Mouse (Mus musculus) megakaryocyte progenitor cell, adult 5-6 weeks (primary cell): ENCODE measurements around the gene Ckm. TPM values are rescaled to one million over a fixed set of nuclear protein-coding genes. Genes with fewer than 3 reads are reported as not detected.

ENCODE experiments used
- ATAC-seq: replicated peaks from 2 replicates; pipeline ENCODE4 v1.8.0; 2016; ENCODE audit warnings: mild to moderate bottlenecking, moderate TSS enrichment, inconsistent platforms; ENCODE audit not compliant: poor library complexity
- total RNA-seq, 2 experiments: library from RNA; stranded (forward) in 1 of 2; stranded (reverse) in 1 of 2; fragments of 157-497, 149-512 nt in 1 of 2; fragments of 200-1000 nt in 1 of 2; gene quantifications; 2 replicates each; pipeline versions ENCODE4 v1.2.3 to v1.2.4; 2015 to 2017

The Ckm gene
- total RNA-seq, 2 experiments from 2014 or later, result 0.94 to 1.4 TPM

DNA sequence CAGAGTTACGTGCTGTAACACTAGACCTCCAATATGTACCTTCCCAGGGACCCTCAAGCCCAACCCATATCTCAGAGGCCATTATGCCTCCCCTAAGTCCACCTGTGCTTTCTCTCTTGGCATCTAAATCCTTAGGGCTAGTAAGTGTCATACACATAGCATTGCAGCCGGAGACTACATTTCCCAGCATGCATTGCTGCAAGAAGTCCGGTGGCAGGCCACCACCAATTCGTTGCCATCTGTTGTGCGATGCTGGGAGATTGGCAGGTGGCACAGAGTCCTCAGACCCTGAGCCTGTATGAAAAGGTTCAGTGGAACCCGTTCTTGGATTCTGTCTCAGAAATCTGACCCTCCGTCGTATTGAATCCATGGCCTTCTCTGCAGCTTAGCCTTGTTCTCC is 25.1 kb downstream of the Ckm start:
- no peak for ATAC-seq

DNA sequence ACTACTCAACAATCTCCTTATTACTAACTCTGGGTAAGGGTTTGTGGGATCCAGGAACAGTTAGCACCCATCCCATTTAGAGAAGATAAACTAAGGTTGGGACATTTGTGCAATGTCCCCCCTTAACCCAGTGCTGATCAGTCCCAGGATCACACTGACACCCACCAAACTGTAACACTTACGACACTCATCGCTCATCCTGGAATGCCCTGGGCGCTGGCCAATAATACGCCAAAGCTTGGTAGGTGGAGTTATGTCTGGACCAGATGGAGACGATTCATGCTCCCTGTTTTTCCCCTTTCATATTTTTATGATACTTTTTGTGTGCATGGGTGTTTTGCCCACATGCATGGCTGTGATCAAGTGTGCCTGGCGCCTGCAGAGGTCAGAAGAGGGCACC is 25.8 kb downstream of the Ckm start:
- no peak for ATAC-seq

DNA sequence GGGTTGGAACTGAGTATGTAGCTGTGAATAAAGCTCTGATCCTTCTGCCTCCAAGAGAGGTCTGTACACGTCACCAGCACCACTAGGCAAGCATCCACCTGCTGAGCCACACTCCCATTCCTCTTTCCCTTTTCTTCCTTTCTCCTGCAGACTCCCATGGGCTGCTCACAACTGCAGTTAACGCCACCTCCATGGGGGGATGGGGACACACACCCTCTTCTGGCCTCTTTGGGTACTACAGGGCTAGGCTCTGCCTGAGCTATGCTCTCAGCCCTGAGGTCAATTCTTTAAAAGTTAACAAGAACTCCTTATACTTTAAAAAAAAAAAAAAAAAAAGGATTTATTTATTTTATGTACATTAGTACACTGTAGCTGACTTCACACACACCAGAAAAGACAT is 27.9 kb downstream of the Ckm start:
- ATAC-seq, result peak; percentile 38; the same call in 1 of the 2 replicates

DNA sequence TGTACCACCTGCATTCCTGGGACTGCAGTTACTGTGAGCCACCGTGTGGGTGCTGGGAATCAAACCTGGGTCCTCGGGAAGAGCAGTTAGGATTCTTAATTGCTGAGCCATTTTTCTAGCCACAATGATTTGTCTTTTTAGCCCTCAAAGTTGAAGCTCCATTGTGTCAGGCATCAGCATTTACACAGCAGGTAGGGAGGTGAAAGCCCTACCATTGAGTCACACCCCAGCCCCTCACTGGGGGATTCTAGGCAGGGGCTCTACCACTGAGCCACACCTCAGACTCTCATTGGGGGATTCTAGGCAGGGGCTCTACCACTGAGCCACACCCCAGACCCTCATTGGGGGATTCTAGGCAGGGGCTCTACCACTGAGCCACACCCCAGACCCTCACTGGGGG is 31.7 kb downstream of the Ckm start:
- ATAC-seq, result no peak

DNA sequence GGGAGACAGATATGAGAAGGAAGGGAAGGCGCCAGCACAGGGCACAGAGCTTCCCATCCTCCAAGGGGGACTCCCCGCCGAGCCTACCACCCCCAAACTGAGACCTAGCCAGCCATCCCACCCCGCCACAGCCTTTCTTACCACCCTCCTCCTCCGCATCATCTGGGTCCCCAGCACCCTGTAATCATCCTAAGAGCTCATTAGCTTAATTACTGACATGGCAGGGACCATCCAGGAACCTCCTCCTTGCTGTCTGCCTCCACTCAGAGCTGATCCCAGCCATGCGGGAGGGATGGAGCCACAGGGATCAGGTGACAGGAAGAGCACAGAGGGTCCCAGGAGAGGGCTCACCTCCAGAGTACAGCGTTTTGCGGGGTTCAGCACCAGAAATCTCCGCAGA is 32.5 kb downstream of the Ckm start:
- ATAC-seq, result no peak

DNA sequence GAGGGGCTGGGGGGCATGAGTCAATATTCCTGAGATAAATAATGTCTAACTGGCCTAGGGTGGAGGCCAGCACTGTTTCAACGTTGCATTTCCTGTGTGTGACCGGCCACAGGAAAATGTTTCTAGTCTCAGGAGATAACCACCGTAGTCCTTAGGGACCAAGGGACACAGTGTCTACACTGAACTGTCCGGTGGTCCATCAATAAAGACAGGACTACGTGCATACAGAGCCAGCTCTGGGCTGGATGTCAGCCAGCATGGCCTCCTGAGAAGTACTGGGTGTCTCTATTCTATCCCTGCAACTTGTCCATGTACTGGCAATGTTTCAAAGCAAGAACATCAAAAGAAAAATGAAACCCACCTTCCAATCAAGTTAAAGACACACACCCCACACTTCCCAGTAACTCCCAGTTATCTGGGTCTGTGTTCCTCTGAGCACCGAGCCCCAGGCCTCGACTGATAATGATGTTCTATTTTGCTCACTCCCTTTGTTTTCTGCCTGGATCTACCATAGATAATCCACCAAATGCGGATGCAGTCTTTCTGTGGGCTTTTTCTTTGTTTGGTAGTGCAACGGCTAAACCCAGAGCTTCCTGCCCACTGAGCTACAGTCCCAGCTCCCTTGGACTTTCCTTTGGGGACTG is 37.0 kb downstream of the Ckm start:
- ATAC-seq, result no peak

DNA sequence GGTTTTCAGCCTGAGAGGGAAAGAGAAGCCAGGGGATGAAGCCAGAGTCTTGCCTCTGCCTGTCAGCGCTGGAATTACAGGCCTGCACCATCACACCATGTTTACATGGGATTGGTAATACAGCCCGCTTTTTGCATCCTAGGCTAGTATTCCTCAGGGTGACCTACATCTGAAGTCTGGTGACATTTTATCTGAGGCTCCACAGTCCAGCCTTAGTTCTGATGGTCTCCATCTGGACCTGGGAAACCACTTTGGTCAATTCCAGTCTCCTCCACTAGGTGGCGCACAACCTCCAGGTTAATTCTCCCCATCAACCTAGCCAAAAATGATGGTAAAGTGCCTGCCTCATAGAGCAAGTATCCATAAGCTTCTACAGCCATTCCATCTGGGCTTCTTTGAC is 38.8 kb downstream of the Ckm start:
- ATAC-seq, result peak; percentile 78

DNA sequence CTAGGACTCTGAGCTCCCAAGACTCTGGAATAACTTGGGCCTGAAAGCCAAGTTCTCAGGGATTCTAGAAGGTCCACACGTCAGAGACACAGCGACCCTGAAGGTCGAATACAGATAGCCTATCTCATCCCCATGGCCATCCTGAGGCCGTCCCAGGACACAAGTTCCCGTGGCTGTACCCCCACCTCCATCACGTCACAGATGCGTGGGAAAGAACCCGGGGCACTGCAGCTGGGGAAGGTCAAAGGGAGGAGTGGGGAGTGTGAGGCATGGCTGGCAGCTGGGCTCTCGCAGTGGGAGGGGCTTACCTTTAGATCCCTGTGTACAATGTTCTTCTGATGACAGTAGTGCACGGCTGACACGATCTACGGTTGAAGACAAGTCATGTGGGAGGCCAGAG is 40.2 kb downstream of the Ckm start:
- ATAC-seq, result no peak

DNA sequence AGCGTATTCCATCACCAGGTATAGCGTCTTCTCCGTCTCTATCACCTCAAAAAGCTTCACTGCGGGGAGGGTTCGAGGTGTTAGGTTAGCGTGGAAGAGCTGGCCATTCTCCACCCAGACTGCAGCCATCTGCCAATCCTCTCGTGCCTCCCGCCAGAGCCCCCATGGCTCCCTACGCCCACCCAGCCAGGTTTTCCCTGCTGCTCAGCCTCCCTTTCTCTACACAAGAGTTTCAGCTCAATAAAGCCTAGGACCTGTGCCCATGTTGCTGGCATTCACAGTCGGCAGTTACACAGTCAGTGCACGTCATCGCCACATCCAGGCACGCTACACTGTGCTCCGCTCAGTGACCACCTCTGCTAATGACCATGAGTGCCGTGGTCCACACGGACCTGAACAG is 43.1 kb downstream of the Ckm start:
- ATAC-seq, result no peak

DNA sequence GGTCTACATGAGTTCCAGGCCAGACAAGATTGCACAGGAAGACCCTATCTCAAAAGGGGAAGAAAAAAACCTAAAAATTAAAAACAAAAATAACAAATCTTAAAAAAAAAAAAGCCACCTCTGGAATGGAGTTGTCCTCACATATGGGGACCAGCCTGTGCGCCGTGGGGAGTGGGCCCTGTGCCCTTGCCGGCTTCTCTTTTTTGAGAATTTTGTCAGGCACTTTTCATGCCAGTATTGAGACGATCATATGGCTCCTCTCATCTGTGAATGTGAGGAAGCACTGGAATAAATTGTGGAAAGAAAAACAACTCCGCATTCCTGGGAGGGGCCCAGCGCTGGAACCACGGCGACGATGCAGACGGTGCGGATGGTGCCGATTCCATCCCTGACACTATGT is 44.6 kb downstream of the Ckm start:
- no peak for ATAC-seq

DNA sequence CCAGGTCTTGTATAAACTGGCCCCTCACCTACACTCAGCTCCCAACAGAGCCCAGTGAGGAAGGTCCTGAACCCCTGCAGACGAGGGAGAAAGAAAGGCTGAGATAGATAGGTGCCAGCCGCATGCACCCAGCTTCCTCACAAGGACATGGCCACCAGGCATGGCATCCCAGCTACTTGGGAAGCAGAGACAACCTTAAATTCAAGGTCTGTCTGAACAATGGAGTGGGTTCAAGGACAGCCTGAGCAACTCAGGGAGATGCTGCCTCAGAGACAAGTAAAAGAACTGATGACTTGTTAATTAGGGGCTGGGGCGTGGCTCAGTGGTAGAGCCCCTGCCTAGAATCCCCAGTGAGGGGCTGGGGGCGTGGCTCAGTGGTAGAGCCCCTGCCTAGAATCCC is 50.6 kb downstream of the Ckm start:
- ATAC-seq, result no peak

DNA sequence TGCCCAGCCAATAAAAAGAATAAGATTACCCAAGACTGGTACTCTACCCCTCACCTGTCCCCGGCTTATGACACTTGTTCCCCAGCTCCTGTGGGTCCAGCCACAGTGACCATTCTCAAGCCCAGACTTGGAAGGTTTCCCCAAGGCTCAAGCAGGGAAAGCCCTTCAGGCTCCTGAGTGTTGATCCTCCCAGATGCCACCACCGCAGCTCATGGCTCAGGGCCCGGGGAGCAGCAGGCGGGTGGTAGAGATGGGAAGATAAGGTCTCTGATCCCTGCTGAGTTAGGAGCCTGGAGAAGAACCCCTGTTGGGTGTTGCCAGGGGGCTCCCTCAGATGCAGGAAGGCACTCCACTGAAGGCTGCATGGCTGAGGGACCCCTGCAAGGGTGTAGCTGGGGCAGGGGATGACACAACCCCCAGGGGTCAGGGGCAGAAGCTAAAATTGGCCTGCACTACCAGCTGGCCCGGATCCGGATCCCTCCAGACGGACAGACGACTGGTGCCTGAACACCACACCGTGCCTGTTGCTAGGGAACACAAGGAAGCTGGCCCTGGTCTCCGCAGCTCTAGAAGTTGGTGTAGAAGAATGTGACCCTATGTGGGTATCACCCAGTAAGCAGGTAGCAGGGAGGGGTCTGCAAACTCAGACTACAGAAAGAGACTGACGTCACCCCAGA is 51.4 kb downstream of the Ckm start:
- ATAC-seq, result no peak

DNA sequence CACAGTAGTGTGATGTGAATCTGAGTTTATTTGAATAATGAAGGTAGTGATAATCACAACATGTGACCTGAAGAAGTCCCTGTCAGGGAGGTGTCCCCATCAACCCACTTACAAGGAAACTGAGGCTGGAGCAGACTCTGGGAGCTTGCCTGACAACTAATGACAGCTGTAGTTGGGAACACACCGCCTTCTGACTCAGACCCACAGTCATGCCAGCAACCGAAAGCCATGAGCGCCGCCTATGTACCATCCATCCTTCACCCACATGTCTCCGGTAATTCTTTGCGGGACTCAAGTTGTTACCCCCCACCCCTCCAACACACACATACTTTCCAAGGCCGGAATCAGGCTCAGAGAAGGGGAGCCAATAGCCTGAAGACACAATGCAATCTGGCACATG is 52.1 kb downstream of the Ckm start:
- ATAC-seq, result no peak

DNA sequence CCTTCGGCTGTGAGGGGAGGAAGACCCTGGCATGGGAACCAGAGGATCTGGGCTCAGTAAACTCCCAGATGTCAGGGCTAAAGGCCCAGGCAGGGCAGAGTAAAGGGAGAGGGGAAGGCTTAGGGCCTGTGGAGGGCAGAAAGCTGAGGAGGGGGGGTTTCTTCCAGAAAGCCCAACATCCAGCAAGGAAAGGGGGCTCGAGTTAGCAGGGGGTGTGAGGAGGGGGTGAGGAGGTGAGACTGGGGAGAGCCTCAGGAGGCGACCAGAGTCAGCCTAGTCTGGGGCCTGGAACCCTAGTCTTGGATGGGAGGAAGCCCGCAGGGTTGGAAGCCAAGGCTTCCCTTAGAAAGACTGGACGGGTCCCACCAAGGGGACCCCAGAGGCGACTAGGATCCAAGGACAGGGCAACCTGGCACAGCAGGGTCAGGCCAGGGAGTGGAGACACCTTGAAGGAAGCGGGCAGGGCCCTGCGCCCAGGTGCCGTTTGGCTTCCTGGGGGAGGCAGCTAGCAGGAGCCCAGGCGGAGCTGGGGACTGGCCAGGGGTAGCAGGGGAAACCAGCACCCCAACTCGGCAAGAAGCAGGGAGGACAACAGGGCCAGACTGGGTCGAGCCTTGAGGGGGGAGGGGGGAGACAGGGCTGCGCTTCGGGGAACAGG is 53.0 kb downstream of the Ckm start:
- peak; percentile 3; the same call in 1 of the 2 replicates for ATAC-seq

DNA sequence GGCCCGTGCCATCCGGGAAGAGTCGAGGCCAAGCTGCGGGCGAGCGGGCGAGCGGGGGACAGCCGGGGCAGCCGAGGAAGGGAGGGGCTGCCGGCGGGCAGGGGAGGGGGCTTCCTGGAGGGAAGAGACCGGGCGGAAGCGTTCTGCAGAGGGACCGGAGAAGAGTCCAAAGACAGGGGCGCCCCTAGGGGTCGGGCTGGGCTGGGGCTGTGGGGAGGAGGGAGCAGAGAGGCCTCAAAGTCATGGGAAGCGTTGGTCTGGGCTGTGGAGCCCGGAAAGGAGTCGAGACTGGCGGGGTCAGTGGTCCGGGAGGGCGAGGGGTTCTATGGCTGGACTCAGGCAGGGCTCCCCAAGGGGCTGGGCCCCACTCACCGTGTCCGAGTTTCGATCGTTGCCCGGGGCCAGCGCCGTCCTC is 53.5 kb downstream of the Ckm start:
- peak; percentile 41; the same call in 1 of the 2 replicates for ATAC-seq

DNA sequence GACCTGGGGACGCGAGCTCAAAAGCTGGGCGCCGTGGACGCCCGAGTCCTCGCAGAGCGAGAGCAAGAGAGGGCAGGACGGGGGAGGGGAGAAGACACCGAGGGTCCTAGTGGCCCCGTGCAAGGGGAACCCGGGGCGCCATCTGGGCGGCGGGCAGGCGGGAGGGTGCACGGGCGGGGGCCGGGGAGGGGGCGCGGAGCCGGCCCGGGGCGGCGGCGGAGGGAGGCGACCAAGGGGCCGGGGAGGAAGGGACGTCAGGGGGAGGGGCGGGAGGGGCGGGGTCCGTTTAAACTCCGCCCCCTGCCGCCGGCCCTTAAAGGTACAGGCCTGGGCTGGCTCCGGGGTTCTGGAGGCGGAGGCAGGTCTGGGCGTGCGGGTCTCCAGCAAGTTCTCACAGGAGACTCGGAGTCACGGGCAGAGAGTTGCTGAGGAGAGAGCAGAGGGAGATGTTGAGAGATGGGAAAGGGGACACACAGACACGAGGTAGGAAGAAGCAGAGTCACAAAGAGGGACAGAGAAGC is 54.1 kb downstream of the Ckm start, which contains the start of gene Mark4:
Mark4 (minus strand) TSS at position 231 of the 521 bp plus-strand sequence.
- ATAC-seq, result peak; percentile 65

DNA sequence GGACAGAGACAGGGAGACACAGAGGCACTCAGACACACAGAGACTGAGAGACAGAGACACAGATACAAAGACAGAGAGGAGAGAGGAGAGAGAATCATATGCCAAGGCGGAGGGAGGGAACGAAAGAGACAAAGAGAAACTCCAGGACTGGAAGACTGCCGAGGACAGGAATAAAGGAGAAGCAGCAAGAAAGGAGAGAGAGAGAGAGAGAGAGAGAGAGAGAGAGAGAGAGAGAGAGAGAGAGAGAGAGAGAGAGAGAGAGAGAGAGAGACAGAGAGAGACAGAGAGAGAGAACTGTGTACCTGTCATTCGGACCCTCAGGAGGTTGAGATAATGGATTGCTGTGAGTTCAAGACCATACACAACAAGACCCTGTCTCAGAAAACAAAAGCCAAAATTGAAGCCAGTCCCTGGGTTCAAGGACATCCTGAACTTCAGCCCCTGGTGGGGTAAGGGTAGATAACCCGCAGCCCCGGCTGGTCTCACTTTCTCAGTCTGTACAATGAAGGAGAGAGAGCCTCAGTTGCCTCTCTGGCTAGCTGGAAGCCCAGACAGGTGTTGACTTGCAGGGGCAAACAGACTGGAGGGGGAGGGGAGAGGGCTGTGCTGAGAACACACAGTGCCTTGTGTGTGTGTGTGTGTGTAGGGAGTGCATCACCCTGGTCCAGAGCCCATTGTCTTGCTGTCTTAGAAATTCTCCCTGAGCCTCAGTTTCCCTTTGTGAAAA is 54.7 kb downstream of the Ckm start:
- no peak for ATAC-seq

DNA sequence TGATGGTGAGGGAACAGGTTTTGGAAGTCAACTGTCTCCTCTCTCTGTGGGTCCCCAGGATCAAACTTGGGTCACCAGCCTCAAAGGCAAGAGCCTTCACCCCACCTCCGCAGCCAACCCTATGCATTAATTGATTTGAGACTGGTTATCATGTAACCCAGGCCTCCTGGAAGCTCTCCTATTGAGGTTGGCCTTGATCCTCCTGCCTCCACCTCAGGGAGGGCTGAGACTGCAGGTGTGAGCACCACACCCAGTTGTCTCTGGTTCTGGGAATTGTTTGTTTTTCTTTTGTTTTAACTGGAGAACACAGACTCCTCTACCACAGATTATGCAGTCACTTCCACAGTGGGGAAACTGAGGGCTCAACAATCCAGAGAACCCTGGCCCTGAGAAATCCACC is 55.9 kb downstream of the Ckm start:
- ATAC-seq, result no peak

DNA sequence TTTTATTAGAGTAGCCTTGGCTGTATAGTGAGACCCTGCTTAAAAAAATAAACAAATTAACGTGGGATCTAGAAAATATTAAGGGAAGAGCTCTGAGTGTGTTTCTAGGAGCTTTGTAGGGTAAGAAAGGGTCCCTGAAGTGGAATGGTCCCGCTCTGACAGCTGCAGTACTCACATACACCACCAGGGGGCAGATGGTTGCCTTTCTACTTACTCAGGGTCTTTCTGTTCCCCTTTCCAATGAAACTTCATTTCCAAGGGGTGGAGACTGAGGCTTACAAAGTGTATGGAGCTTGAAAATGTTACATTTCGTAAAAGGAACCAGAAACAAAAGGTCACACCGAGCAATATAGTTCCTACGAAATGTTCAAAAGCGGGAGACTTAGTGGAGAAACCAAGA is 56.9 kb downstream of the Ckm start:
- ATAC-seq, result peak; percentile 63

DNA sequence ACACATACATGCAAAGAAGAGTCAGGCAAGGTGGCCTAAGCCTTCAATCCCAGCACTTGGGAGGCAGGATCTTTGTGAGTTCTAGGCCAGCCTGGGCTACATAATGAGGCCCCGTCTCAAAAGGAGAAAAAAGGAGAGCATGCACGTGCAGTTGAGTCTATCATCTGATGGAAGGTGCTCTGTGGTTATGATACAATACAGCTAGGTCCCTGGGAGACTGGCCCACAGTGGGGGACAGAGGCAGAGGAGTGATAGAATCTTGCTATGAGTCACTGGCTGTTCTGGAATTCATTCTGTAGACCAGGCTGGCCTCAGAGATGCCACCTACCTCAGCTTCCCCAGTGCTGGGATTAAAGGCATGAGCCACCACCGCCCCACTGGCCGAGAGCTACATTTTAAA is 57.9 kb downstream of the Ckm start:
- no peak for ATAC-seq

DNA sequence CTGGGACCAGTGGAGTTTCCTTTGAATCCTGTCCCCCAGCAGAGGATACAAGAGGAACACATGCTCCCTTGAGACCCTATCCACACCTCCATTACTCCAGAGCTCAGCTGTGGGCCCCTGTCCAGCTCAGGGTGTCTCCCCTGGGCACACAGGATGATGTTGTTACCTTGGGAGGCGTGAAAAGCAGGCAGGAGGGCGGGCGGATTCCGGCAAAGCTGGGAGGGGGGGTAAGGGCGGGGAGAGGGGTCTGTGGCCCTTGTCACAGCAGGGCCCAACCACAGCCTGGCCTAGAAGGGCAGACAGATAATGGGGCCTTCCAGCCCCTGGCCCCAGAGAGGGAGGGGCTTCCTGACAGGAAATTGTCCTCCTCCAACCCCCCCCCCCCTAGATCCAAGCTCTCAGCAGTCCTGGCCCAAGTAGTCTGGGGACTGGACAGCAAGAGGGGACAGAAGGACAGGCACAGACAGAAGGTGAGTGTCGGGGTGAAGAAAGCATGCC is 58.4 kb downstream of the Ckm start, which contains the start of gene Exoc3l2:
Exoc3l2 (plus strand) TSS at position 448 of the 498 bp plus-strand sequence.
- no peak for ATAC-seq
